Mouse (Mus musculus) midbrain, embryonic 14.5 days (tissue): ENCODE measurements around the gene Mtor. TPM values are rescaled to one million over a fixed set of nuclear protein-coding genes. Genes with fewer than 3 reads are reported as not detected.

Source experiments
- ATAC-seq: fragments of 200-750 bp; cut with Nextera tagmentation; 2 replicates; pipeline ENCODE4 v1.8.0; 2017; ENCODE audit warnings: moderate number of reproducible peaks, moderate library complexity; ENCODE audit not compliant: low FRiP score, low TSS enrichment
- DNase-seq: peaks from one replicate; pipeline ENCODE4 v3.0.0-alpha.2; 2015
- H3K27ac ChIP-seq: fragments of 300-500 bp; sonication (generic); replicated peaks from 2 replicates; pipeline ENCODE4 v1.5.1; 2014; ENCODE audit warnings: mild to moderate bottlenecking, low read depth, low read length, moderate library complexity
- H3K27me3 ChIP-seq: fragments of 300-500 bp; sonication (generic); 2 replicates; pipeline ENCODE4 v1.6.1; 2014; ENCODE audit warnings: low read length, control low read depth, mixed read lengths; ENCODE audit not compliant: control insufficient read depth, insufficient read depth
- H3K36me3 ChIP-seq: fragments of 300-500 bp; sonication (generic); 2 replicates; pipeline ENCODE4 v1.6.1; 2014; ENCODE audit warnings: low read length, control low read depth; ENCODE audit not compliant: control insufficient read depth, insufficient read depth
- H3K4me1 ChIP-seq: fragments of 300-500 bp; sonication (generic); 2 replicates; pipeline ENCODE4 v1.6.1; 2014; ENCODE audit warnings: mild to moderate bottlenecking, antibody characterized with exemption, low read length, control low read depth; ENCODE audit not compliant: control insufficient read depth, insufficient read depth
- H3K4me2 ChIP-seq: fragments of 300-500 bp; sonication (generic); 2 replicates; pipeline ENCODE4 v1.6.1; 2014; ENCODE audit warnings: mild to moderate bottlenecking, low read length, moderate library complexity
- H3K4me3 ChIP-seq: fragments of 300-500 bp; sonication (generic); replicated peaks from 2 replicates; pipeline ENCODE4 v1.5.1; 2014; ENCODE audit warnings: low read depth, low read length
- H3K9ac ChIP-seq: fragments of 300-500 bp; sonication (generic); replicated peaks from 2 replicates; pipeline ENCODE4 v1.6.1; 2014; ENCODE audit warnings: mild to moderate bottlenecking, low read length, moderate library complexity
- H3K9me3 ChIP-seq: fragments of 300-500 bp; sonication (generic); 2 replicates; pipeline ENCODE4 v1.6.1; 2016; ENCODE audit warnings: low read length, control low read depth, mixed read lengths; ENCODE audit not compliant: control insufficient read depth
- WGBS: fragments of 180-500 bp; shearing (Covaris S2); extraction: QIAGEN DNeasy Blood & Tissue Kit; methylation state at CpG from one replicate; pipeline ENCODE4 v1.1.7; 2014; 5-methylcytosine and 5-hydroxymethylcytosine counted together
- polyA plus RNA-seq: library from polyadenylated mRNA; unstranded; fragments of >200 nt; fragmentation: Nextera tagmentation; extraction: Ambion mirVana; gene quantifications from 2 replicates; pipeline ENCODE4 v1.2.1, GENCODE M21; 2014

Gene Mtor
- polyA plus RNA-seq, 1 experiment from 2014 or later: 34.8 TPM

- DNase-seq (no peak), ATAC-seq (no peak)
- Histone ChIP-seq H3K27me3 (no peaks in the 10 kb centered on the region), H3K9ac (no peak overlapping the region), H3K9me3 (no peaks in the 10 kb centered on the region), H3K4me2 (no peak overlapping the region), H3K4me3 (no peak overlapping the region), H3K27ac (no peak overlapping the region), H3K4me1 (peaks cover 6% of the 10 kb centered on the region), H3K36me3 (peaks cover 67% of the 10 kb centered on the region)
- WGBS: 96% methylated on average over 11 of the region's 11 CpGs
These were observed 5.3 kb downstream of the Mtor start for GRCm38 (mm10) chr4:148453707-148454106.

GRCm38 (mm10) chr4:148455477-148456025 is 7.1 kb downstream of the Mtor start:
- WGBS: 96% methylated on average over 5 of the region's 5 CpGs
- H3K9me3 ChIP-seq: no peaks in the 10 kb centered on the region
- H3K4me3 ChIP-seq: no peak overlapping the region
- no peak overlapping the region for H3K27ac ChIP-seq
- no peaks in the 10 kb centered on the region for H3K4me1 ChIP-seq
- no peaks in the 10 kb centered on the region for H3K27me3 ChIP-seq
- no peak for DNase-seq
- ATAC-seq: no peak
- H3K9ac ChIP-seq: no peak overlapping the region
- H3K4me2 ChIP-seq: no peak overlapping the region
- peaks cover 85% of the 10 kb centered on the region for H3K36me3 ChIP-seq

- Histone ChIP-seq H3K27me3 (no peaks in the 10 kb centered on the region), H3K27ac (0 out of 2 replicates have a peak overlapping the region, but pooled peaks have one; percentile 37), H3K4me1 (no peaks in the 10 kb centered on the region), H3K4me3 (no peak overlapping the region), H3K36me3 (peaks cover 97% of the 10 kb centered on the region), H3K9ac (no peak overlapping the region), H3K9me3 (no peaks in the 10 kb centered on the region), H3K4me2 (no peak overlapping the region)
- ATAC-seq: no peak
- DNase-seq: peak; percentile 48
- WGBS: 43% methylated on average over 12 of the region's 12 CpGs
These were observed 12.4 kb downstream of the Mtor start for GRCm38 (mm10) chr4:148460656-148461284.

GRCm38 (mm10) chr4:148461772-148462171 is 13.4 kb downstream of the Mtor start:
- no peaks in the 10 kb centered on the region for H3K9me3 ChIP-seq
- no peaks in the 10 kb centered on the region for H3K27me3 ChIP-seq
- no peak for ATAC-seq
- H3K9ac ChIP-seq: no peak overlapping the region
- no peak overlapping the region for H3K27ac ChIP-seq
- peaks cover 97% of the 10 kb centered on the region for H3K36me3 ChIP-seq
- H3K4me2 ChIP-seq: no peak overlapping the region
- no peak overlapping the region for H3K4me3 ChIP-seq
- WGBS: 85% methylated on average over 4 of the region's 4 CpGs
- H3K4me1 ChIP-seq: no peaks in the 10 kb centered on the region
- DNase-seq: no peak

- no peaks in the 10 kb centered on the region for H3K9me3 ChIP-seq
- H3K4me1 ChIP-seq: no peaks in the 10 kb centered on the region
- ATAC-seq: no peak
- WGBS: 95% methylated on average over 13 of the region's 13 CpGs
- no peaks in the 10 kb centered on the region for H3K27me3 ChIP-seq
- peaks cover 97% of the 10 kb centered on the region for H3K36me3 ChIP-seq
- H3K9ac ChIP-seq: no peak overlapping the region
- H3K4me3 ChIP-seq: no peak overlapping the region
- no peak for DNase-seq
- no peak overlapping the region for H3K27ac ChIP-seq
- no peak overlapping the region for H3K4me2 ChIP-seq
These were observed 14.3 kb downstream of the Mtor start for GRCm38 (mm10) chr4:148462717-148463116.

- Histone ChIP-seq H3K4me3 (no peak overlapping the region), H3K9me3 (no peaks in the 10 kb centered on the region), H3K36me3 (peaks cover 97% of the 10 kb centered on the region), H3K4me1 (no peaks in the 10 kb centered on the region), H3K9ac (no peak overlapping the region), H3K4me2 (no peak overlapping the region), H3K27ac (no peak overlapping the region), H3K27me3 (no peaks in the 10 kb centered on the region)
- DNase-seq (peak; percentile 70), ATAC-seq (no peak; the same call in 1 of the 2 replicates)
- 71% methylated on average over 14 of the region's 14 CpGs for WGBS
These were observed 15.0 kb downstream of the Mtor start for GRCm38 (mm10) chr4:148463208-148463960.

- H3K36me3 ChIP-seq: peaks cover 97% of the 10 kb centered on the region
- ATAC-seq (no peak), DNase-seq (no peak)
- no peak overlapping the region for H3K4me3 ChIP-seq
- no peak overlapping the region for H3K27ac ChIP-seq
- no peak overlapping the region for H3K9ac ChIP-seq
- H3K27me3 ChIP-seq: no peaks in the 10 kb centered on the region
- 96% methylated on average over 12 of the region's 12 CpGs for WGBS
- no peaks in the 10 kb centered on the region for H3K9me3 ChIP-seq
- no peaks in the 10 kb centered on the region for H3K4me1 ChIP-seq
- no peak overlapping the region for H3K4me2 ChIP-seq
These were observed 15.9 kb downstream of the Mtor start for GRCm38 (mm10) chr4:148464301-148464700.

- H3K27ac ChIP-seq: no peak overlapping the region
- no peak overlapping the region for H3K4me2 ChIP-seq
- DNase-seq: no peak
- ATAC-seq: no peak
- no peak overlapping the region for H3K4me3 ChIP-seq
- H3K4me1 ChIP-seq: no peaks in the 10 kb centered on the region
- H3K27me3 ChIP-seq: no peaks in the 10 kb centered on the region
- H3K9me3 ChIP-seq: no peaks in the 10 kb centered on the region
- no peak overlapping the region for H3K9ac ChIP-seq
- 96% methylated on average over 12 of the region's 12 CpGs for WGBS
- H3K36me3 ChIP-seq: peaks cover 97% of the 10 kb centered on the region
These were observed 16.5 kb downstream of the Mtor start for GRCm38 (mm10) chr4:148464869-148465268.
